Mouse (Mus musculus) cerebellum, postnatal 14 days (tissue): ENCODE data around the gene Gm2237.
A peak's percentile ranks its signal among the peaks of the same experiment; 100 is the strongest.
"Not testable (repeated sequence)": the region's sequence is repeated elsewhere in the genome, so short reads cannot be mapped to it uniquely, and the experiment has no call there.

Experiments used
- DNase-seq, 2 experiments: peaks; one replicate each; pipeline ENCODE4 v3.0.0; 2021; ENCODE audit warnings: mixed read lengths in 2 of 2

Gm2237 gene

GRCm38 (mm10) chr14:19584804-19585667, at the start of gene Gm2237:
Gene Gm2237, minus strand, starts transcription at chr14:19585135.
- peak; percentile 22 to 38 for DNase-seq

GRCm38 (mm10) chr14:19602481-19602880, 17.5 kb upstream of the Gm2237 start, which contains the start of gene Gm5458:
Gene Gm5458, minus strand, starts transcription at chr14:19602581.
- not testable (repeated sequence) for DNase-seq

GRCm38 (mm10) chr14:19549863-19550262, 35.1 kb downstream of the Gm2237 start, which contains the start of gene Gm2244:
Gene Gm2244, minus strand, starts transcription at chr14:19549963.
- not testable (repeated sequence) for DNase-seq
